In genomic region chr4:32359634-32360033, GRCm38 (mm10) we compare ENCODE assay signal across 10 mouse cellular contexts.
A peak's percentile ranks its signal among the peaks of the same experiment; 100 is the strongest.
DNase-seq lines count a peak whose midpoint lies in the region; ATAC-seq lines count a peak whose summit lies in the region.
"Had no signal": no experiment of that assay in that cellular context is flagged by ENCODE, and none has a peak within 500 bp of the region (broad histone marks: within the 10 kb centered on the region; RNA-seq: fewer than 3 reads in every experiment).

No protein-coding gene starts in this region.

- no peak overlapping the region for H3K4me3 ChIP-seq in heart, embryonic 16.5 days (ENCODE audit: low read length)
- no peak overlapping the region for H3K4me3 ChIP-seq in embryonic facial prominence, embryonic 12.5 days
- no peak overlapping the region for H3K4me3 ChIP-seq in hindbrain, embryonic 13.5 days
- no peak overlapping the region for H3K4me3 ChIP-seq in midbrain, embryonic 16.5 days (ENCODE audit: low read depth, low read length)
- no peak overlapping the region for H3K4me3 ChIP-seq in liver, embryonic 12.5 days

- no peaks in the 10 kb centered on the region for H3K36me3 ChIP-seq in heart, embryonic 16.5 days (ENCODE audit: control insufficient read depth, insufficient read depth)
- H3K36me3 ChIP-seq in embryonic facial prominence, embryonic 12.5 days = no peaks in the 10 kb centered on the region
- no peaks in the 10 kb centered on the region for H3K36me3 ChIP-seq in hindbrain, embryonic 13.5 days
- H3K36me3 ChIP-seq in midbrain, embryonic 16.5 days (ENCODE audit: control insufficient read depth, insufficient read depth, low read length) = no peaks in the 10 kb centered on the region
- H3K36me3 ChIP-seq in liver, embryonic 12.5 days = no peaks in the 10 kb centered on the region

- no peak for DNase-seq in heart, postnatal 25 days (ENCODE audit: low spot score)
- DNase-seq in urinary bladder, postnatal 14 days (ENCODE audit: low spot score) = no peak
- DNase-seq: adrenal gland, adult 2 months had no signal

- intact Hi-C loops in heart, postnatal 25 days (cut with DNase I) = loop anchor here (10.0 kb wide), 1 partner anchor 305 kb away; no protein-coding TSS in a partner anchor

- peak overlapping the region; percentile 62; the same call in 1 of the 2 replicates for H3K27ac ChIP-seq in heart, embryonic 16.5 days (ENCODE audit: low read length)
- H3K27ac ChIP-seq in embryonic facial prominence, embryonic 12.5 days = peak overlapping the region; percentile 67
- H3K27ac ChIP-seq in hindbrain, embryonic 13.5 days = peak overlapping the region; percentile 88
- peak overlapping the region; percentile 73; the same call in 1 of the 2 replicates for H3K27ac ChIP-seq in midbrain, embryonic 16.5 days (ENCODE audit: low read length)
- H3K27ac ChIP-seq in liver, embryonic 12.5 days = no peak overlapping the region

- H3K4me1 ChIP-seq in heart, embryonic 16.5 days (ENCODE audit: control insufficient read depth, insufficient read depth, low read length) = peaks cover 35% of the 10 kb centered on the region
- peaks cover 49% of the 10 kb centered on the region for H3K4me1 ChIP-seq in embryonic facial prominence, embryonic 12.5 days
- peaks cover 76% of the 10 kb centered on the region for H3K4me1 ChIP-seq in hindbrain, embryonic 13.5 days (replicated peaks)
- H3K4me1 ChIP-seq in midbrain, embryonic 16.5 days (ENCODE audit: control insufficient read depth, insufficient read depth, low read length) = peaks cover 29% of the 10 kb centered on the region
- H3K4me1 ChIP-seq in liver, embryonic 12.5 days = peaks cover 17% of the 10 kb centered on the region

- 49% methylated on average over 3 of the region's 3 CpGs for WGBS in heart, embryonic 16.5 days
- WGBS in embryonic facial prominence, embryonic 12.5 days = 30% methylated on average over 3 of the region's 3 CpGs
- WGBS in hindbrain, embryonic 13.5 days = 32% methylated on average over 3 of the region's 3 CpGs
- 20% methylated on average over 3 of the region's 3 CpGs for WGBS in midbrain, embryonic 16.5 days
- 52% methylated on average over 3 of the region's 3 CpGs for WGBS in liver, embryonic 12.5 days (ENCODE audit: insufficient replicate concordance)

- no peak for ATAC-seq in heart, embryonic 16.5 days (replicated peaks; ENCODE audit: extremely low read depth, insufficient read depth, low FRiP score)
- no peak for ATAC-seq in embryonic facial prominence, embryonic 12.5 days (ENCODE audit: insufficient number of reproducible peaks, insufficient read depth, low FRiP score, low TSS enrichment)
- no peak for ATAC-seq in hindbrain, embryonic 13.5 days (ENCODE audit: low FRiP score)
- ATAC-seq in midbrain, embryonic 16.5 days = peak; percentile 27; the same call in 1 of the 2 replicates
- ATAC-seq in liver, embryonic 12.5 days = no peak
- no peak for ATAC-seq in megakaryocyte, adult 5-6 weeks (ENCODE audit: poor library complexity, severe bottlenecking)

- H3K9me3 ChIP-seq in heart, embryonic 16.5 days (replicated peaks; ENCODE audit: control insufficient read depth, low read length) = no peaks in the 10 kb centered on the region
- no peaks in the 10 kb centered on the region for H3K9me3 ChIP-seq in embryonic facial prominence, embryonic 12.5 days
- H3K9me3 ChIP-seq in hindbrain, embryonic 13.5 days = no peaks in the 10 kb centered on the region
- H3K9me3 ChIP-seq in midbrain, embryonic 16.5 days (replicated peaks; ENCODE audit: control insufficient read depth, low read length, poor library complexity, severe bottlenecking) = no peaks in the 10 kb centered on the region
- no peaks in the 10 kb centered on the region for H3K9me3 ChIP-seq in liver, embryonic 12.5 days (replicated peaks)

- no peaks in the 10 kb centered on the region for H3K27me3 ChIP-seq in heart, embryonic 16.5 days (ENCODE audit: control insufficient read depth, insufficient read depth, low read length)
- H3K27me3 ChIP-seq in embryonic facial prominence, embryonic 12.5 days = no peaks in the 10 kb centered on the region
- H3K27me3 ChIP-seq in hindbrain, embryonic 13.5 days = no peaks in the 10 kb centered on the region
- H3K27me3 ChIP-seq in midbrain, embryonic 16.5 days (ENCODE audit: control insufficient read depth, insufficient read depth, low read depth, low read length) = no peaks in the 10 kb centered on the region
- peaks cover 14% of the 10 kb centered on the region; the same call in 1 of the 2 replicates for H3K27me3 ChIP-seq in liver, embryonic 12.5 days (replicated peaks)

- no peak overlapping the region for H3K9ac ChIP-seq in heart, embryonic 16.5 days (ENCODE audit: low read length)
- no peak overlapping the region for H3K9ac ChIP-seq in embryonic facial prominence, embryonic 12.5 days
- H3K9ac ChIP-seq in hindbrain, embryonic 13.5 days = no peak overlapping the region
- no peak overlapping the region for H3K9ac ChIP-seq in midbrain, embryonic 16.5 days (ENCODE audit: low read depth, low read length)
- H3K9ac ChIP-seq in liver, embryonic 12.5 days = no peak overlapping the region

- H3K4me2 ChIP-seq in heart, embryonic 16.5 days (ENCODE audit: low read depth, low read length) = no peak overlapping the region
- 0 out of 2 replicates have a peak overlapping the region, but pooled peaks have one; percentile 21 for H3K4me2 ChIP-seq in embryonic facial prominence, embryonic 12.5 days (replicated peaks)
- H3K4me2 ChIP-seq in hindbrain, embryonic 13.5 days = no peak overlapping the region
- H3K4me2 ChIP-seq in midbrain, embryonic 16.5 days (ENCODE audit: low read length) = no peak overlapping the region
- H3K4me2 ChIP-seq in liver, embryonic 12.5 days = no peak overlapping the region
- H3K4me2 ChIP-seq: liver, embryonic 11.5 days had no signal
